Mouse (Mus musculus) heart, postnatal 14 days (tissue): ENCODE data around the gene Ppih. TPM values are rescaled to one million over a fixed set of nuclear protein-coding genes. Genes with fewer than 3 reads are reported as not detected.

Source experiments
- DNase-seq, 2 experiments: peaks; one replicate each; pipeline ENCODE4 v3.0.0; 2021 to 2022
- intact Hi-C: fragments of 180-260 bp; cut with DNase I; formaldehyde crosslinking; loops from one replicate; pipeline ENCODE4 v1.15.1; 2025
- long read RNA-seq, 2 experiments: library from polyadenylated mRNA; stranded (forward); transcript quantifications; one replicate each; pipeline ENCODE4 v2.0.0; 2021
- total RNA-seq, 2 experiments: library from RNA; stranded (reverse); gene quantifications; 2 replicates each; pipeline ENCODE4 v1.2.3; 2021

Gene Ppih
- 10 to 100 TPM; 11.0 to 11.2 TPM for total RNA-seq
- long read RNA-seq, experiment 1, partial matches to known transcripts: 0 of 7 reads
- long read RNA-seq, experiment 1, other reads (novel, unspliced or antisense): 2 of 7 reads
- long read RNA-seq, experiment 2, transcript Ppih-205 (10 exons, 1,288 nt): major isoform, 5 of 8 reads
- long read RNA-seq, experiment 2, partial matches to known transcripts: 0 of 8 reads
- long read RNA-seq, experiment 2, other reads (novel, unspliced or antisense): 1 of 8 reads

DNA sequence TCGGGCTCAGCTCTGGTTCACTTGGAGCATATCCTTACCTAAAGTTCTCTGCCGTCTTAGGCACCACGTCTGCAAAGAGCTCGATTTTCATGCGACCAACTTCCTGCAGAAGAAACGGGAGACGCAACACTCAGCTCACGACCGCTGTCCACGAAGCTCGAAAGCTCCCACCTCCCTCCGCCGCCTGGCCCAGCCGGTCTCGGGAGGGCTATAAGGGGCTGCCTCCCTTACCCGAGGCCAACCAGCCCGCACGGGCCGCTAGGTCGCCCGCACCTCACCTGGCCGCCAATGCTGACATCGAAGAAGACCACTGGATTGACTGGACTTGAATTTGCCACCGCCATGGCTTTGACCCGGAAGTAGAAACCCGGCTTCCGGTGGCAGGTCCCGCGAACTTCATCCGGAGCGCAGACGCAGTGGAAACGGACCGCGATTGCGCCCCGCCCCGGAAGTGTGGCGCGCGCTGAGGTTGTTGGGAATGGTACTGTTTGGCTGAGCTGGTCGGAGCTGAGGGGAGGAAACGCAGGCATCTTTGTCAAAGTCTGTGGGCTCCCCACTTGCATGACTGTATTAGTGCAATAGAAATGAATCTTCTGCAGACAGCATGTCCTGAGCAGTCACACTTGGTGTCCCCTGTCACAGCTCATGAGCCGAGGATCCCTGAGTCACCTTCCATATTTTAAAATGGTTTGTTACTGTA is at the start of gene Ppih:
Gene Ppih, minus strand, starts transcription at position 416 of the 700 bp plus-strand sequence.
- peak; percentile 95 to 97 for DNase-seq
- intact Hi-C loops: loop anchor here (5.0 kb wide), 1 partner anchor 73 kb away; no protein-coding TSS in a partner anchor

DNA sequence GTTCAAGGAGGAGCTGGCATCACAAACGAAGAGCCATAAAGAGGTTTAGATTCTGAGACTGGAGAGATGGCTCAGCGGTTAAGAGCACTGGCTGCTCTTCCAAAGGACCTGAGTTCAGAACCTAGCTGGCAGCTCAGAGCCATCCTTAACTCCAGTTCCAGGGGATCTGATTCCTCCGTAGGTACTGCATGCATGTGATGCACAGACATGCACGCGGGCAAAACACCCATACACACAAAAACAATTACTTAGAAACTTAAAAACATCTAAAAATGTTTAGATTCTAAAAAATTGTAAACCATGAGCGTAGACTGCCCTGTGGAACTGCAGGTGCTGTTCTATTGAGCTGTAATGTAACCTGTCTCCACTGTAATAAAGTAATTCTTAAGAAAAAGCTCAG is 49.1 kb upstream of the Ppih start:
- intact Hi-C loops: no loop called here
- no peak for DNase-seq

DNA sequence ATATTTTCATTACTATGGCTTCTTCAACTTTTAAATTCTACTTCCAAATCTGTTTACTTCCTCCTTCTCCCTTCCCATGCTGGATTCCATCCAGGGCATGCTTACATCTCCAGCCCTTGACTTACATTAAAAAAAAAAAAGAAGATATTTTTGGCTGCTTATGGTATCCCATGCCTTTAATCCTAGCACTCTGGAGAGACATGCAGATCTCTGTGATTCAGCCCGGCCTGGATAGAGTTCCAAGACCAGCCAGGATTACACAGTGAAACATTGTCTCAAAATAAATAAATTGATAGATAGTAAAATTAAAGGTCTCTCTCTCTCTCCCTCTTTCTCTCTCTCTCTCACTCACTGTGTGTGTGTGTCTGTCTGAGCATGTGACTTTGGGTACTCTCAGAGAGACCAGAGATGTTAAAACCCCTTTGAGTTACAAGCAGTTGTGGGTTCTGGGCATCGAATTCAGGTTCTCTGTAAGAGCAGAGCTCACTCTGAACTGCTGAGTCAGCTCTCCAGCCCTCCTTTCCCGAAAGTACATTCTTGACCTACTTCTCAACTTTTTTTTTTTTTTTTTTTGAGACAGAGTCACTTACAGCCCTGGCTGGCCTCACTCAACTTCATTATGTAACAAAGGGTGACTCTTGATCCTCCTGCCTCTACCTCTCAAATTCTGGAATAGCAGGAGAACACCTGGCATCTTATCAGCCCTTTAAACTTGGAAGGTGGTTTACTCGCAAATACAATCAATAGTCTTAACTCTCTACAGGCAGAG is 46.6 kb upstream of the Ppih start:
- intact Hi-C loops: no loop called here
- DNase-seq: no peak

DNA sequence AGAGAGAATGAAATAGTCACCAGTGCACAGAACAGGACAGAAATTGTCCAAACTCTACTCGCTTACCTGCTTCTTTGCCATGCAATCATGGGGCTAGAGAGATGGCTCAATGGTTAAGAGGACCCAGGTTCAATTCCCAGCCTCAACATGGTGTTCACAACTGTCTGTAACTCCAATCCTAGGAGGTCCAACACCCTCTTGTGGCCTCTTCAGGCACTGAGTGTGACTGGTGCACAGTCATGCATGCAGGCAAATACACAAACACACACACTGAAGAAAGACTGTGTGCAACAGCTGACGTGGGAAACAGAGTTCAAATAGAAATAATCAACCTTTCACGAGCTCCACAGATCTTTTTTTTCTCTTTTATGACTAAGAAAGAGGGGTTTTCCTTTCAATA is 41.9 kb upstream of the Ppih start:
- no peak for DNase-seq
- intact Hi-C loops: no loop called here

DNA sequence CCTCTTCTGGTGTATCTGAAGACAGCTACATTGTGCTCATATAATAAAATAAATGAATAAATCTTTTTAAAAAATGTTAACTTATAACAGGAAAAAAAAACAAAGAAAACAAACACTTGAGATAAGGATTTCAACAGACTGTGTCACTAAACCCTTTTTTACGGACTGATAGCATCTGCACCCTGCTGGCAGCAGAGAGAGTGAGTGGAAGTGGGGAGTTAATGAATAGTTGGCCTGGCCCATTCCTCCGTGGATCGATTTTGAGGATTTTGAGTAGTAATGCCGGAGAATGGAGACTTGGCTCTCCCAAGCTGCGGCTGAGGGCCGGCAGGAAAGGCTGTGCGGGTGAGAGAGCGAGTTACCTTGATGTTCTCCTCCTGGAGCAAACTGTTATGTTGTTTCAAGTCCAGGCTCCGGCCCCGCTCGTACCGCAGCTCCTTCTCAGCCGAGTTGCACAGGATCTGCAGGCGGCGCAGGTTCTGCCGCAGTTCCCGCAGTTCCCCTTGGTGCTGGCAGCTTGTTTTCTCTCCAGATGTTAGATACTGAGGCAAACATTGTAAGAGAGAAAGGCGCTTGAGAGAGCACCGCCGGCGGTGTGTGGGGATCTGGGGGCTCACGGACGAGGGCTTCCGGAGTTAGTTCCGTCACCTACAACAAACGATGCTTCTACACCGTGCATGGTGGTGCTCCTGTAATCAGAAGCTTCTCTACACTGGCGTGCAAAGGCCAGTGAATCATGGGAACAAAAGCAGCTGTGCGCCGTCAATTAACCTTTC is 39.0 kb upstream of the Ppih start:
- intact Hi-C loops: no loop called here
- DNase-seq: peak in 1 of 2 experiments; percentile 8

DNA sequence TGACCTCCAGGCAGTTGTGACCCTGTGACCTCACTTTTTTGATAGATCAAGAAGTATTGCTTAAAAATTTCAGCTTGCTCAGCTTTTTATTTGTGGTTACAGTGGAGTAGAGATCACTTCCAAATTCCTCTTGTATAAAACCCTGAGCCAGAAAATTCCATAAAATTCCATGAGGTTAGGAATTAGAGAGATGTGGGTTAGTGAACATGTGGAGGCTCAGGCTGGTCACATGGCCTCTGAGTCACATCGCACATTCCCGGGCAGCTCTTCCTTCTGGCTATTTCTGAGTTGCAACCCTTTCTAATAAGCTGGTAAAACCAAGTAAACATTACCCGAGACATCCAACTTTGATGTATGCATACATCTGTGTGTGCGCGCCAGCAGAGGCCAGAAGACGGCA is 25.2 kb upstream of the Ppih start:
- no peak for DNase-seq
- intact Hi-C loops: no loop called here

DNA sequence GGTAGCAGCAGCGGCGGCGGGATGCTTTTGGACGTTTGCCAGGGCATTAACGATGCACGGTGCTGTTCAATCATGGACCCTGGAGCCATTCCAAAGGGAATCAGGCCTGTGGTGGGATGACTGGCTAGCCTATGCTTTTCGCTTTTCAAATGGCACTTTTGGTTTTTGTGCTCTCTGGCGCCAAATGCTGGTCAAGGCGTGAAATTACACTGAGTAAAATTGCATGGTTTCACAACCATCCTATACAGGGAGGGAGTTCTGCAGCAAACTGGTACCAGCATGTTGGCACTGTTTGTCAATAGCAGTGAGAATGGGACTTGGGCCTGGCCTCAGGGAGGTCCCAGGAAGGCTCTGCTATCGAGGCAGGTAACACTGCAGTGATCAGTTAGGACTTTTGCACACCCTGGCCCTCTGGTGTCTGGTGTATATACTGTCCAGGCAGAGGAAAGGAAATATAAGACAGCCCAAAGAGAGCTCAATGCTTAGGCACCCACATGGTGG is 18.6 kb upstream of the Ppih start:
- peak; percentile 45 to 58 for DNase-seq
- intact Hi-C loops: loop anchor here (1.0 to 2.0 kb wide), 2 partner anchors 92 to 100 kb away; no protein-coding TSS in a partner anchor

DNA sequence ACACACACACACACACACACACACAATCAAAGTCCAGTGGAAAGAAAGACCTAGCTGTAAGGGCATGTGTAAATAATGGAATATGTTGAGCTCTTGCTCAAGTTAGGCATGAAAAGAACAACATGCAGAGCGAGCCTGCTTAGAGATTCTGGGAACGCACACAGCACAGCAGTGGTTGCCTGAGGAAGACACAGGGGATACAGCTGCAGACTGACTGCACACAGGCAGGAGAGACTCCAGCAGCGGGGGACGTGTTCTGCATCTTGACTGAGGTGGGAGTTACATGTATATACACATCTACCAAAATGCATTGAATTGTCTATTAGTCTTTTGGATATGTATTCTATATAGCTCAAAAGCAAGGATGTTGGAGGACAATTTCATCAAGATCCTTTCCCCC is 18.1 kb upstream of the Ppih start:
- DNase-seq: no peak
- intact Hi-C loops: loop anchor here (2.0 kb wide), 1 partner anchor 100 kb away; no protein-coding TSS in a partner anchor

DNA sequence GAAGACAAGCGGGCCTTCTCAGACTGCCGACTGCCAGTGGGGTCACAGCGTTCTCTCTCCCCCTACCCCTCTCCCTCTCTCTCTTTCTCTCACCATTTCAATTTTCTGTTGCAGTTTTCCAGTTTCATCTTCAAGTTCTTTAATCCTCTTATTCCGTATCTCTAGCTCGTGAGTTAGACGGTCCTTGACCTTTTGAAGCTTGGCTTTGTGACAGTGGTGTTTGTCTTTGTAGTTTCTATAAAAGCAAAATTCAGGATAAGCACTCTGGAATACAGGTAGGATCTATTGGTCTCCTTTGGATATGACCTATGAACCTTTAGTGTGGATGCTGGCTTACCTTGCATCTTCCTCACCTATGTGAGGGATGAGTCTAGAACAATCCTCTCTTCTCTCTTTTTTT is 13.1 kb upstream of the Ppih start:
- intact Hi-C loops: no loop called here
- DNase-seq: no peak

DNA sequence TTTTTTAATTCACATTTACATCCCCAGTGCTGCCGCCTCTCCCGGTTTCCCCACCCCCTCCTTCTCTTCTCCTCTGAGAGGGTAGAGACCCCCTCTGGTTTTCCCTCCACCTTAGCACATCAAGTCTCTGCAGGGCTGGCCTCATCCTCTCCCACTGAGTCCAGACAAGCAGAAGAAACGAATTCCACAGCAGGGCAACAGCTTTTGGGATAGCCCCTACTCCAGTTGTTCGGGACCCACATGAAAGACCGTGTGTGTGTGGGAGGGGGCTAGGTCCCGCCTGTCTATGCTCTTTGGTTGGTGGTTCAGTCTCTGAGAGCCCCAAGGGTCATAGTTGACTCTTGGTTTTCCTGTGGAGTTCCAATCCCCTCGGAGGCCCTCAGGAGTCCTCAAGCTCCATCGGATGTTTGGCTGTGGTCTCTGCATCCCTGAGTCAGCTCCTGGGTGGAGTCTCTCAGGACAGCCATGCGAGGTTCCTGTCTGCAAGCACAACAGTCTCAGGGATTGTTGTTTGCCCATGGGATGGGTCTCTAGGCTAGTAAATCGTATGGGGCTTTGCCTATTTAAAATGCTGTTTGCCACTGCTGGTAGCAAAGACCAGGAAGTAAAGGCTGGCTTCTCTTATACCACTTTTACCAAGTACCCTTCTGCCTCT is 677 bp upstream of the Ppih start:
- intact Hi-C loops: loop anchor here (5.0 kb wide), 1 partner anchor 74 kb away; no protein-coding TSS in a partner anchor
- DNase-seq: peak in 1 of 2 experiments; percentile 14

DNA sequence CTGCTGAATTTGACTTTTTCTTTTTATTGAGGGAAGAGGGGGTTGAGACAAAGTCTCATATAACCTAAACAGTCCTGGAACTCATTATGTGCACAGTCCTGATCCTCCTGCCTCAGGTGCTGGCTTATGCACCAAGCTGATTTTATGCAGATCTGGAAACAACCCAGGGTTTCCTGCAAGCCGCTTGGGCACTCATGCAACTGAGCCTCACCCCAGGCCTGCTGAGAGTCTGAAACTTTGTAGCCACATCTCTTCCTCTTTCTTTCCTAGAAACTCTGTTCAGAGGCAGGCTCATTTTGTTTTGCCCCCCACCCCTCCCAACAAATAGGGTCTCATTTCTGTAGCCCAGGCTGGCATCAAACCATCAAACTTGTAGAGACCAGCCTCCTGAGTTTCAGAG is 6.6 kb downstream of the Ppih start:
- DNase-seq: no peak
- intact Hi-C loops: no loop called here

DNA sequence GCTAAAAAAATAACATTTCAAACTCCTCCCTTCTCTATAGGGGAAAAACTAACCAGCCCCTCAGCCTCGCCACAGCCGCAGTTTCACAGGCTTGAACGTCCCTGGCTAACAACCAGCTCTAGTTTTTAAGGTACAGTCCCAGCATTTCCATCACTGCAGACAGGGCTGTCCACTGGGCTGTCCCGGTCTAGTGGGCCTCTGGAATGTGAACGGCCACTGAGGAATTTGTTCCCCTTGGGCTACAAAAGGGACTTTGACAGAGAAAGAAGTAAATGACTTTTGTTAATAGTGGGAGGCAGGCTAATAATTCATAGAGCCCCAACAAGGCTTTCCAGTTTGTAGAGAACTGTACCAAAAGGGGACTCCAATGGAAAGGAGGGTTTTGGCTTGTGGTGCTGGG is 14.9 kb downstream of the Ppih start:
- intact Hi-C loops: no loop called here
- DNase-seq: no peak

DNA sequence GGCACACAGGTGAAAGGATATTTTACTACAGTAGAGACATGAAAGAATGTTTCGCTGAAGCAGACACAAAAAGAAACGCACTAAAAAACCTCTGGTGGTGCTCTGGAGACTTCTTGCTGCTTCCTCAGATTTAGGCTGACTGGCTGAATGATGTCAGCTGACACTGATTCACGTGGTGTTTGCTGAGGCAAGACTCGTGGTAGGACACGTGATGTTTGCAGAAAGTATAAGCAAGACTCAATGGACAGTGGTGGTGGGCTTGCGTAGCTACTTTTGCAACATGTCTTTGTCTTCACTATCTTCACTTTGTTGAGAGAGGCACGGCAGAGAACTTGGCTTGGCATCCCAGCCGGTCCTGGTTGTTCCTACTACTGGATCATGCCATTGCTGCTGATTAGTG is 17.1 kb downstream of the Ppih start:
- intact Hi-C loops: no loop called here
- no peak for DNase-seq

DNA sequence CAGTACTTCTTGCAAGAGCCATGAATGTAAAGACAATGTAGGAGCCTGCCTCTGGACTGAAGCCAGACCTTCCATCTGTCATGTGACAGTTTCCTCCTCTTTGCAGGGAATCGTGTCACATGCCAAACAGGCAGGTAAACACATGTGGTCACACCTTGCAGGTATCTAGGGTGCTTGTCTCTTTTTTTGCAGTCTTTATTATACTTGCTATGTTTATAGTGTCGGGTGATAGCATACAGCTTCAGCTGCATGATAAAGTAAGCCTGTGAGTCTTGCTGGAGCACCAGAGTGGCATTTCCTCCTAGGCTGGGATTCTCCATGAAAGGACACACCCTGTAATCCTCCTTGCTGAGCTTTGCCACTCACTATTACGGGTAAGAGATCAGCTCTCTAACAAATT is 18.6 kb downstream of the Ppih start:
- no peak for DNase-seq
- intact Hi-C loops: no loop called here

DNA sequence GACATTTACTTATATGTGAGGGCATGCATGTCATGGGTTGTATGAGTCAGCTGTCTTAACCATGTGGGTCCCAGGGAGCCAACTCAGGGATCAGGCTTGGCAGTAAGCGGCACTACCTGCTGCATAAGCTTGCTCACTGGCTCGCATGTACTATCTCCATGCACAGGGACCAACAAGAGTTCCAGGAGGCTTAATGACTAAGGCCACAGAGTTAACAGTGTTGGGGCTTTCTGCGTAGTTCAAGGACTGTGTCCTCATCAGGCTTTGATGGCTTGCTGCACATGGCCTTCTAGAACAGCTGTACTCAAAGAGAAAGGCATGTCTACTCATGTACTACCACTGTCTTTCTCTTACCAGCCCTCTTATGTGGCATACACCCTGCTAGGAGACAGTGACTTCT is 19.6 kb downstream of the Ppih start:
- intact Hi-C loops: no loop called here
- DNase-seq: no peak

DNA sequence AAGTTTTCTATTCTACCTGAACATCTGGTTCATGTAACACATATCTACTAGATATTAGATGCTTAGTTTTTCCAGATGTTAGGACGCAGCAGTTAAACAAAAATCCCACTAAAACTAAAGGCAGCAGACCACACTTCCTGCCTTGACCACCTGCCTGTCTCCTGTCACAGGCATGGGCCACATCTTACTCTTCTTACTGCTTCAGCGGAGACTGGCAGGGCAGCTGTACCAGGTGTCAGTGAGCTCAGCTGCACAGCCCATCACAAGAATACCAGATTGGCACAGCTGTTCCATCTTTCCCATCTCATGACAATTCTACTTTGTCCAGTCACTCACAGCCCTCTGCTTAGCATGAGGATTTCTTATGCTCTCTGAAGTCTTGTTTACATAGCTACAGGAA is 23.0 kb downstream of the Ppih start:
- DNase-seq: no peak
- intact Hi-C loops: loop anchor here (10.0 kb wide), 1 partner anchor 237 kb away; the partner anchor contains the start of genes Foxj3 and Frg2f1

DNA sequence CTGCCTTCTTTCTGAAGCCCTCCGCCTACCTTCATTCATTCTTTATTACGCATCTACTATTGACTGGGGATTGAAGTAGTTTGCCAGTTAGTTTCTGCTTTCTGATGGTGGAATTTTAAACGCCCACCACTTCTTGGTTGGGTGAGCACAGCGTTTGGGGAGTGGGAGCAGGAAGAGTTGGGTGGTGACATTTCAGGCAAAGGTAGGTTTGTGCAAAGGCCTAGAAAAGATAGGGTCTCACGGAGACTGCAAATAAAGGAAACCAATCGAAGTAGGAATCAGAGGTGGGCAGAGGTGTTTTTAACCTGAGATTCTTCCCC is 25.3 kb downstream of the Ppih start:
- intact Hi-C loops: loop anchor here (2.0 to 10.0 kb wide), 3 partner anchors 24 to 240 kb away; partner anchors contain the start of genes Foxj3 and Frg2f1
- DNase-seq: no peak

DNA sequence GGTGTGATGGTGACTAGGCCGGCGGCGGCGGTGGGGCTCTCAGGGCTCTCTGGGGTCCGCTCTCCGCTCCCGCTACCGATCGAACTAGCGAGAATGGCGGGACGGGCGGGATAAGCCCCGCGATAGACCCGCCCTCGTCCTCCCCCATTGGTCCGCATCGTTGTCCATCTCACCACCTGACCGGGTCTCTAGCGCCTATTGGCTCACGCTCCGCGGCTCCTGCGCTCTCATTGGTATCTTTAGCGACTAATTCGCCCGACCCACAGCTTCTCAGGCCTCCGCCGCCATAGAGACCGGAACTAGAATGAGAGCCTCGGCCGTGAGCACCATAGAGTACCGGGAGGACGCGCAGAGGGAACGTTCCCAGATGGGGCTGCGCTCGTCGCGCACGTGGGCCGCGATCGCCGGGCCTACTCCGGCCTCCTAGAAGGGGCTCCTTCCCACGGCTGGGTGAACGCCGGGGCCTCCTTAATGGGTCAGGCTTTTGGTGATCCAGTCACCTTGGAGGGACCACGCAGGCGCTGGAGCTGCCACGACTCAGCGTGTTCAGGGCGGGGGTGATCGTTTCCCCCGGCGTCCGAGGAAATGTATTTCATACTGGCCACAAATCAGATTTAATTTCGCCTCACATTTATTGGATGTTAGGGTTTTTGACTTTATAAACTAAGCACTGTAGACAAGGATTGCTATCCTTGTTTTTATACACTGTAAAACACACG is 25.8 kb downstream of the Ppih start, which contains the start of gene Ybx1:
Gene Ybx1, minus strand, starts transcription at position 190 of the 719 bp plus-strand sequence.
- DNase-seq: peak; percentile 100
- intact Hi-C loops: loop anchor here (2.0 to 10.0 kb wide), 3 partner anchors 24 to 240 kb away; partner anchors contain the start of genes Foxj3 and Frg2f1
